Mouse (Mus musculus): ENCODE data around the gene 1700015F17Rik. TPM values are rescaled to one million over a fixed set of nuclear protein-coding genes. Genes with fewer than 3 reads are reported as not detected.

The 1700015F17Rik gene
- total and polyA plus RNA-seq, 3 experiments, result not detected

DNA sequence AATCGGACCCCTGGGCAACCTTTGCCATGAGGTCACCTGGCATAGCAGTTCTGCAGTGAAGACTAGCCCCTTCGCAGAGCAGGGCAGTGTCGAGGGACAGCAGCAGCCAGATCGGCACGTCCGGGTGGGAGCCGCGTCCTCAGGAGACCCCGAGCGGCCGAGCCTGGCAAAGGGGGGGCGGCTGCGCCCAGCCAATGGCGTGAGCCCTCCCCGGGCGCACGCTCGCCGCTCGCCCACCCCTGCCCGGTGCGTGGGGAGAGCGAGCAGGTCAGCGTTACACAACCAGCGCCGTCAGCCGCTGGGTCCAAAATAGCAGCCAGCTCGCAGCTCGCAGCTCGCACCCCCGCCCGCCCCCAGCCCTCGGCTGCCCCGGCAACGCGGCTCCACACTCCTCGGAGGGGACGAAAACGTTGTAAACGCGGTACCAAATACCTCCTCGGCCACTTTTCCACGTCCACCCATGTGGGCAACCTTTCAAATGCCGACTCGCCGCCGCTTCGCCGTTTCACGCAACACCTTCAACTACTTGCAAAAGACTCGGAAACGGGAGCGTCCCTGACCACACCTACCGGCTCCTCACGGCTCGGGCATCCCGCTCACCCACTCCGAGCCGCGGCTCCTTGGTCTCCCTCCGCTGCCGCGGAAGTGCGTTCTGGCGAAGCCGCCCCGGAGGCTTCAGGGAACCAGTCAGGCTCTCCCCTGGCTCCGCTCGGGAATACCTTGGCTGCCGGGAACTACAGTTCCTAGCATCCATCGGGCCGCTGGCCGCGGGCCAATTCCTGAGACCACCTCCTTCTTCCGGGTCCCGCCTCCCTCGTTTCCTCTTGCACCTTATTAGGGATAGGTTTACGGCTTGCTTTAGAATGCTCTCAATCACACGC lies 35.5 kb upstream of the 1700015F17Rik start, which contains the start of gene Cldn12:
Gene Cldn12 (minus strand): TSS at position 763 of the 881 bp plus-strand sequence.
- DNase-seq (ENCODE audit: low read depth, low spot score), result peak; percentile 81
- Histone ChIP-seq H3K27ac (ENCODE audit: control insufficient read depth, low read depth, low read length) (no peak within 1 kb of the TSS), H3K9me3 (replicated peaks; ENCODE audit: insufficient read depth, low read length) (no peaks in the 10 kb centered on the region), H3K4me1 (ENCODE audit: control insufficient read depth in 1 of 2, insufficient read depth in 2 of 2, low read length in 2 of 2) (no peaks in the 10 kb centered on the region), H3K4me3 (ENCODE audit: control insufficient read depth in 1 of 2, insufficient read depth in 1 of 2, low read depth in 2 of 2, low read length in 2 of 2) (peak within 1 kb of the TSS; percentile 70 to 81), H3K27me3 (ENCODE audit: control insufficient read depth in 1 of 2, insufficient read depth in 2 of 2, low read length in 2 of 2) (no peaks in the 10 kb centered on the region; a peak in 1 of 4 replicates), H3K9ac (ENCODE audit: control insufficient read depth, low read depth, low read length, poor library complexity, severe bottlenecking) (peak within 1 kb of the TSS; percentile 82), H3K36me3 (ENCODE audit: control insufficient read depth in 1 of 2, insufficient read depth in 2 of 2, low read length in 2 of 2) (no peaks in the 10 kb centered on the region), H3K79me2 (ENCODE audit: control insufficient read depth, insufficient read depth, low read length, poor library complexity) (0 out of 2 replicates have a peak, but pooled peaks cover 1% of the 10 kb centered on the region)
- TF ChIP-seq USF2 (IDR thresholded peaks at IDR 0.05; ENCODE audit: borderline replicate concordance in 1 of 2, insufficient read depth in 1 of 2, low read depth in 1 of 2, low read length in 2 of 2), result no peak
- 0 out of 2 replicates have a peak, but pooled peaks have one; percentile 14 for TF ChIP-seq MAX (IDR thresholded peaks at IDR 0.05; ENCODE audit: low read length)
- TF ChIP-seq ELF1 (IDR thresholded peaks at IDR 0.05; ENCODE audit: low read depth, low read length), result peak; percentile 46; the same call in 1 of the 2 replicates
- no peak for TF ChIP-seq JUND (IDR thresholded peaks at IDR 0.05; ENCODE audit: low read depth, low read length)
- no peak for TF ChIP-seq ZMIZ1 (IDR thresholded peaks at IDR 0.05; ENCODE audit: low read depth, low read length)
- no peak for TF ChIP-seq MEF2A (IDR thresholded peaks at IDR 0.05; ENCODE audit: extremely low read depth, insufficient replicate concordance, low read depth, low read length, poor library complexity, severe bottlenecking)
- TF ChIP-seq HCFC1 (IDR thresholded peaks at IDR 0.05; ENCODE audit: low read depth, low read length), result peak; percentile 84
- no peak for TF ChIP-seq GATA1 (IDR thresholded peaks at IDR 0.05; ENCODE audit: low read depth, low read length)
- no peak for TF ChIP-seq SMC3 (IDR thresholded peaks at IDR 0.05; ENCODE audit: low read depth, low read length)
- TF ChIP-seq ZNF384 (IDR thresholded peaks at IDR 0.05; ENCODE audit: low read depth, low read length), result no peak
- no peak for TF ChIP-seq NRF1 (IDR thresholded peaks at IDR 0.05; ENCODE audit: insufficient read depth, low read depth, low read length, poor library complexity, severe bottlenecking)

DNA sequence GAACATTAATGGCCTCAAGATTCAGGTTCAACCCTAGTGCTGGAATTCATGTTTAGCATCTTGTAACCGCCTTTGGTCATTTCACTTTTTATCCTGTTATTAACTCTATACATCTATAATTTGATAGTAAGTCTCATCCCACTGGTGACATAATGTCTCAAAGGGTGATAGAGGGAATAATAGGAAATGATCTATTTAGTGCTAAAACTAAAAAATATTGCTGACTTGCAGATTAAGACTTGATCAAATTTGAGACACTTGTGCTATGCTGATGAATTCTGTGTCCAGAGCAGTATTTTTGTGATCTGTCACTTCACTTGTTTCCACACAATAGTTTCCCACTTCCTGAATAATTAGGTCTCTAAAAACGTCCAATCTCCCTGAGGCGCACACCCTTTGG lies 32.5 kb upstream of the 1700015F17Rik start:
- no peaks in the 10 kb centered on the region for H3K4me1 ChIP-seq (ENCODE audit: control insufficient read depth in 1 of 2, insufficient read depth in 2 of 2, low read length in 2 of 2)
- no peak overlapping the region for H3K4me3 ChIP-seq (ENCODE audit: control insufficient read depth in 1 of 2, insufficient read depth in 1 of 2, low read depth in 2 of 2, low read length in 2 of 2)
- no peak overlapping the region for H3K9ac ChIP-seq (ENCODE audit: control insufficient read depth, low read depth, low read length, poor library complexity, severe bottlenecking)
- H3K27ac ChIP-seq (ENCODE audit: control insufficient read depth, low read depth, low read length), result no peak overlapping the region
- H3K9me3 ChIP-seq (replicated peaks; ENCODE audit: insufficient read depth, low read length), result no peaks in the 10 kb centered on the region
- TF ChIP-seq KAT2A (conservative IDR thresholded peaks at IDR 0.05; ENCODE audit: low read depth, low read length) (no peak), MAFK (IDR thresholded peaks at IDR 0.05; ENCODE audit: borderline replicate concordance, low read depth, low read length) (peak; percentile 40; the same call in 1 of the 2 replicates), ZMIZ1 (IDR thresholded peaks at IDR 0.05; ENCODE audit: low read depth, low read length) (no peak)
- no peak for DNase-seq (ENCODE audit: low read depth, low spot score)
- H3K79me2 ChIP-seq (ENCODE audit: control insufficient read depth, insufficient read depth, low read length, poor library complexity), result 0 out of 2 replicates have a peak, but pooled peaks cover 1% of the 10 kb centered on the region
- no peaks in the 10 kb centered on the region; a peak in 1 of 4 replicates for H3K27me3 ChIP-seq (ENCODE audit: control insufficient read depth in 1 of 2, insufficient read depth in 2 of 2, low read length in 2 of 2)
- H3K36me3 ChIP-seq (ENCODE audit: control insufficient read depth in 1 of 2, insufficient read depth in 2 of 2, low read length in 2 of 2), result no peaks in the 10 kb centered on the region
